Mouse (Mus musculus): ENCODE measurements around the gene Atp5d. TPM values are rescaled to one million over a fixed set of nuclear protein-coding genes. Genes with fewer than 3 reads are reported as not detected.

Gene Atp5d
- polyA plus RNA-seq, 1 experiment from 2014 or later: 454 TPM

DNA sequence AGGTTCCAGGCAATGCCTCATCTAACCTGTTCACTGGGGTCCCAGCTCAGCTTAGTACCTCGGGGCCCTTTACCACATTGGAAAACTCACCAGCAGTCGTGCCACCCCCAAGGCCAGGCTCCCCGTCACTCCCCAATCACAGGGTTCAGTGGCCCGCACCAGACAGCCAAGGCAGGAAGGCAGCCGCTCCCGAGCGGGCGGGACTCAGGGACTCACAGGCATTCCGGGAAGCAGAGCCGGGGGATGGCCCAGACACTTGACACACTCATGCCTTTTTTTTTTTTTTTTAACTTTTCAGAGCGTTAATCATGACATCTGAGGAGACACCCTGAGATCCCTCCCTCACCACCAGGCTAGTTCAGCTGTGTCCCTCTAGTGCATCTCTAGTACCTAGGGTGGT lies 37.5 kb upstream of the Atp5d start:
- peak overlapping the region; percentile 86; the same call in 1 of the 2 replicates for H3K4me2 ChIP-seq (ENCODE audit: low read length)
- no peaks in the 10 kb centered on the region for H3K9me3 ChIP-seq (replicated peaks; ENCODE audit: control insufficient read depth, low read length, poor library complexity, severe bottlenecking)
- no peak for ATAC-seq
- no peaks in the 10 kb centered on the region for H3K27me3 ChIP-seq (ENCODE audit: control insufficient read depth, insufficient read depth, low read depth, low read length)
- no peaks in the 10 kb centered on the region for H3K36me3 ChIP-seq (ENCODE audit: control insufficient read depth, insufficient read depth, low read length)
- H3K4me3 ChIP-seq (ENCODE audit: low read depth, low read length): no peak overlapping the region
- peaks cover 11% of the 10 kb centered on the region for H3K4me1 ChIP-seq (ENCODE audit: control insufficient read depth, insufficient read depth, low read length)
- no peak overlapping the region for H3K27ac ChIP-seq (ENCODE audit: low read length)
- H3K9ac ChIP-seq (ENCODE audit: low read depth, low read length): no peak overlapping the region
- WGBS: 70% methylated on average over 11 of the region's 11 CpGs

DNA sequence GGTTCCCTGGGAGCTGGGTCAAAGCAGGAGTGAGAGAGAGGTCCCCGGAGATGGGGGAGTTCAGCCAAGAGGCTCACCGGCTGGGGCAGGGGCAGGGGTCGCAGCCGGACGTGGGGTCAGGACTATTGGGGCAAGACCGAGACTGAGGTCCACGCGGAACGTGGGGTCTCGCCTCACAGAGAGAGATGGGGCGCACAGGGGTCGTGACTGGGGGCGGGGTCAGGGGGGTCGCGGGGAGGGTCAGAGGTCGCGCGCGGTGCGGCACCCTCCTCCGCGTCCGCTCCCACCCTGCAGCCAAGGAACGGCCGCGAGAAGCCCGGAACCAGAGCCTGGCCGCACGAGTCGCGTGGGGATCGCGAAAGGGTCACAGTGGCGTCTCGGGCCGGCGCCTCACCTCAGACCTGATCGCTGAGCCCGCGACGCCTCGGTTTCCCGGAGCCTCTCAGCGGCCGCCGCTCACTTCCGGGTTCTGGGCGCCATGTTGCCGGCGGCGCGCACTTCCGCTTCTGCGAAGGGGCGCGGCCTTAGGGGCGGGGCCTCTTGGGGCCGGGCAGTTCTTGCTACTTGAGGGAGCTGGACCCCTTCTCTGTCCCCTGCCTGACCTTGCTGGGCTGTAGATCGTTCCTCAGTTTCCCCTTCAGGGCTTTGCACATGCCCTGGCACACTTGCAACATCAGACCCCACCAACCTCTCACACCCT lies 36.1 kb upstream of the Atp5d start:
- peak overlapping the region; percentile 82 for H3K9ac ChIP-seq (ENCODE audit: low read depth, low read length)
- H3K4me1 ChIP-seq (ENCODE audit: control insufficient read depth, insufficient read depth, low read length): peaks cover 11% of the 10 kb centered on the region
- peak; percentile 79 for ATAC-seq
- no peaks in the 10 kb centered on the region for H3K27me3 ChIP-seq (ENCODE audit: control insufficient read depth, insufficient read depth, low read depth, low read length)
- no peaks in the 10 kb centered on the region for H3K9me3 ChIP-seq (replicated peaks; ENCODE audit: control insufficient read depth, low read length, poor library complexity, severe bottlenecking)
- H3K4me2 ChIP-seq (ENCODE audit: low read length): peak overlapping the region; percentile 86
- H3K27ac ChIP-seq (ENCODE audit: low read length): peak overlapping the region; percentile 47
- under 1% methylated on average over 54 of the region's 59 CpGs for WGBS
- no peaks in the 10 kb centered on the region for H3K36me3 ChIP-seq (ENCODE audit: control insufficient read depth, insufficient read depth, low read length)
- H3K4me3 ChIP-seq (ENCODE audit: low read depth, low read length): peak overlapping the region; percentile 76

DNA sequence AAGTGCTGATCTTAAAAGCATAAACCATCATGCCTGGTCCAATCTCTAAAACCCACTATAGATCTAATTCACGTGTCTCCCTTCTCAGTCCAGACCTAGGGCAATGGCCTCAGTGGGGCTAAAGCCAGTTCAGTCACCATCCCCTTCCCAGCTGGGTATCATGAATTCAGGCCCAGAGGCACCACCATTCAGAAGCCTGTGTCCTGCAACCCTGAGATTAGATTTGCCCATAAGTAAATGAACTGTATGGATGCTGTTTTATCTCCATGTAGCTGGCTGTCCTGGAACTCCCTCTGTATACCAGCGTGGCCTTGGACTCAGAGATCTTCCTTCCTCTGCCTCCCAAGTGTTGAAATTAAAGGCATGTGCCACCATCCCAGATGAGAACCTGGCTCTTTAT lies 35.4 kb upstream of the Atp5d start:
- H3K4me1 ChIP-seq (ENCODE audit: control insufficient read depth, insufficient read depth, low read length): peaks cover 11% of the 10 kb centered on the region
- H3K27me3 ChIP-seq (ENCODE audit: control insufficient read depth, insufficient read depth, low read depth, low read length): no peaks in the 10 kb centered on the region
- ATAC-seq: 0 out of 2 replicates have a peak, but pooled peaks have one; percentile 12
- peak overlapping the region; percentile 47 for H3K27ac ChIP-seq (ENCODE audit: low read length)
- no peak overlapping the region for H3K9ac ChIP-seq (ENCODE audit: low read depth, low read length)
- no peaks in the 10 kb centered on the region for H3K9me3 ChIP-seq (replicated peaks; ENCODE audit: control insufficient read depth, low read length, poor library complexity, severe bottlenecking)
- H3K4me3 ChIP-seq (ENCODE audit: low read depth, low read length): no peak overlapping the region
- H3K4me2 ChIP-seq (ENCODE audit: low read length): peak overlapping the region; percentile 86
- no peaks in the 10 kb centered on the region for H3K36me3 ChIP-seq (ENCODE audit: control insufficient read depth, insufficient read depth, low read length)
- 81% methylated on average over 2 of the region's 2 CpGs for WGBS

DNA sequence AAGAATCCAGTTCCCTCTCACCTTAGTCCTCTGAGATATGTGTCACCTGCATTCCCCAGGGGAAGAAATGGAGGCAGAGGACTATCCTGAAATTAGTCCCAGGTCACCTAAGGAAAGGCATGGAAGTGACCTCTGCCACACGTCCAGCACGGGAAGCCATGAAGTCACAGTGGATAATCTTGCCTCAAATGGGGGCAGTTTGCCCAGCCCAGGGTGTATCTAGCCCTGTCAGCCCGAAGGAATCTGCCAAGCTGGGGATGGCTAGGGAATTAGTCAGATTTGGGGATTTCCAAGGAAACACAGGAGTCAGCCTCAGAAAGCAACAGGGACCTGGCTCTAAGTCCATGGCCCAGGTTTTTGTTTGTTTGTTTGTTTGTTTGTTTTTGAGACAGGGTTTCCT lies 34.3 kb upstream of the Atp5d start:
- no peaks in the 10 kb centered on the region for H3K27me3 ChIP-seq (ENCODE audit: control insufficient read depth, insufficient read depth, low read depth, low read length)
- ATAC-seq: no peak
- no peaks in the 10 kb centered on the region for H3K36me3 ChIP-seq (ENCODE audit: control insufficient read depth, insufficient read depth, low read length)
- no peak overlapping the region for H3K27ac ChIP-seq (ENCODE audit: low read length)
- H3K4me1 ChIP-seq (ENCODE audit: control insufficient read depth, insufficient read depth, low read length): peaks cover 11% of the 10 kb centered on the region
- H3K9me3 ChIP-seq (replicated peaks; ENCODE audit: control insufficient read depth, low read length, poor library complexity, severe bottlenecking): no peaks in the 10 kb centered on the region
- H3K4me3 ChIP-seq (ENCODE audit: low read depth, low read length): no peak overlapping the region
- H3K4me2 ChIP-seq (ENCODE audit: low read length): no peak overlapping the region
- H3K9ac ChIP-seq (ENCODE audit: low read depth, low read length): no peak overlapping the region
- WGBS: 86% methylated on average over 3 of the region's 3 CpGs

DNA sequence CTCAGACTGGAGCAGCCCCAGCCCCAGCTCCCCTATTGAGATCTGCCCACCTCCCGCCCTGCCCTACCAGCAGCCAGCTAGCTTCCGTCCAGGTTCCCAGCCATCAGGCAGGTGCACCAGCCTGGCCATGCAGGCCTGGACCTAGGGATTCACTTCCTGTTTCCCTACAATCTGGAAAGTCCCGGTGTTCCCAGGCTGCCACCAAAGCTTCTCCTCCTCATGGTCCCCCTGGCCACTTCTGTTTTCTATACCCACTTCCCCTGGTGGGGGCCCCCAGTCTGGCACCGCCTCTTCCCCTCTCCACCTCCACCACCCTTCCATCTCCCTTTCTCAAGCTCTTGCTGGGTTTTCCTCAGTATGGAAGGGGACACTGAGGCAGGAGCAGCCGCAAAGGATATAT lies 33.0 kb upstream of the Atp5d start, which contains the start of gene Sbno2:
Gene Sbno2, minus strand, starts transcription at position 112 of the 400 bp plus-strand sequence.
- no peak within 1 kb of the TSS for H3K4me2 ChIP-seq (ENCODE audit: low read length)
- WGBS: 76% methylated on average over 5 of the region's 5 CpGs
- H3K4me1 ChIP-seq (ENCODE audit: control insufficient read depth, insufficient read depth, low read length): peaks cover 11% of the 10 kb centered on the region
- H3K36me3 ChIP-seq (ENCODE audit: control insufficient read depth, insufficient read depth, low read length): no peaks in the 10 kb centered on the region
- no peak for ATAC-seq
- H3K9ac ChIP-seq (ENCODE audit: low read depth, low read length): no peak within 1 kb of the TSS
- no peaks in the 10 kb centered on the region for H3K9me3 ChIP-seq (replicated peaks; ENCODE audit: control insufficient read depth, low read length, poor library complexity, severe bottlenecking)
- no peaks in the 10 kb centered on the region for H3K27me3 ChIP-seq (ENCODE audit: control insufficient read depth, insufficient read depth, low read depth, low read length)
- H3K4me3 ChIP-seq (ENCODE audit: low read depth, low read length): no peak within 1 kb of the TSS
- H3K27ac ChIP-seq (ENCODE audit: low read length): no peak within 1 kb of the TSS

DNA sequence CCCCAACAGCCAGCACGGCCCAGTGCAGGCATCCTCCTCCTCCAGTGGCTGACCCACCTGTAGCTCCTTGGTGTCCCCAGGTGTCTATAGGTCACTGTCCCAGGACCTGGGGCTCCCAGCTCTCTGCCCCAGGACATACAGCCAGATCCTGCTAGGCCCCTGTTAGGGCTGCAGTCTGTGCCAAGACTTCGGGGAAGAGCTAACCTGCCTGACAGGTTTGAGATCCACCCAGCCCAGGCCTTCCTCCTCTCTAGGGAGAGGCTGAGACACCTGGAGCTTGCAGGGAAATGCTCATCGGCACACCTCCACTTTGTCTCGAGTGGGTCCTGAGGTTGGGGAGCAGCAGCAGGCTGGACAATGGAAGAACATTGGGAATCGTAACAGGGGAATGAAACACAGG lies 32.5 kb upstream of the Atp5d start:
- 75% methylated on average over 5 of the region's 5 CpGs for WGBS

DNA sequence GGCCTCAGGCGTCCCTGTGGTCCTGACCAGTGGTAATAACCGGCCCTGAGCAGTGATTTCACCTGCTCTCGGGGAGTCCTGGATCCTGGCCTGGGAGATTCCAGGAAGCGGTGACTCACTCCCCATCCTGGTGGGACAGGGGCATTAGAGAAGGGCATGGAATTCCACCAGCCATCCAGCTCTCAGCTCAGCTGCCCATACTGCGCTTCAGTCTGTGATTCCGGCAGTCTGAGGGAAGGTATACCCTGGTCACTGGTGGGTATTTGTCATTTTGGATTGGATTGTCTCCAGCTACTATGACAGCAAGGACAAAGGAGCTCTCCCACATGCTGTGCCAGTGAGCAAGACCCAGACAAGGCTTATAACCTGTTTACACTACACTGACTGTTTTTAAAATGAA lies 30.8 kb upstream of the Atp5d start:
- Histone ChIP-seq H3K27ac (ENCODE audit: low read length) (no peak overlapping the region), H3K27me3 (ENCODE audit: control insufficient read depth, insufficient read depth, low read depth, low read length) (no peaks in the 10 kb centered on the region), H3K36me3 (ENCODE audit: control insufficient read depth, insufficient read depth, low read length) (no peaks in the 10 kb centered on the region), H3K9ac (ENCODE audit: low read depth, low read length) (no peak overlapping the region), H3K4me3 (ENCODE audit: low read depth, low read length) (no peak overlapping the region), H3K9me3 (replicated peaks; ENCODE audit: control insufficient read depth, low read length, poor library complexity, severe bottlenecking) (no peaks in the 10 kb centered on the region), H3K4me2 (ENCODE audit: low read length) (no peak overlapping the region), H3K4me1 (ENCODE audit: control insufficient read depth, insufficient read depth, low read length) (no peaks in the 10 kb centered on the region)
- ATAC-seq: no peak
- 60% methylated on average over 6 of the region's 6 CpGs for WGBS

More for the DNA sequence above, 32.5 kb upstream of the Atp5d start:
- Histone ChIP-seq H3K27me3 (ENCODE audit: control insufficient read depth, insufficient read depth, low read depth, low read length) (no peaks in the 10 kb centered on the region), H3K4me2 (ENCODE audit: low read length) (no peak overlapping the region), H3K4me3 (ENCODE audit: low read depth, low read length) (no peak overlapping the region), H3K27ac (ENCODE audit: low read length) (no peak overlapping the region), H3K9me3 (replicated peaks; ENCODE audit: control insufficient read depth, low read length, poor library complexity, severe bottlenecking) (no peaks in the 10 kb centered on the region), H3K9ac (ENCODE audit: low read depth, low read length) (no peak overlapping the region), H3K36me3 (ENCODE audit: control insufficient read depth, insufficient read depth, low read length) (no peaks in the 10 kb centered on the region), H3K4me1 (ENCODE audit: control insufficient read depth, insufficient read depth, low read length) (peaks cover 10% of the 10 kb centered on the region)
- no peak for ATAC-seq

DNA sequence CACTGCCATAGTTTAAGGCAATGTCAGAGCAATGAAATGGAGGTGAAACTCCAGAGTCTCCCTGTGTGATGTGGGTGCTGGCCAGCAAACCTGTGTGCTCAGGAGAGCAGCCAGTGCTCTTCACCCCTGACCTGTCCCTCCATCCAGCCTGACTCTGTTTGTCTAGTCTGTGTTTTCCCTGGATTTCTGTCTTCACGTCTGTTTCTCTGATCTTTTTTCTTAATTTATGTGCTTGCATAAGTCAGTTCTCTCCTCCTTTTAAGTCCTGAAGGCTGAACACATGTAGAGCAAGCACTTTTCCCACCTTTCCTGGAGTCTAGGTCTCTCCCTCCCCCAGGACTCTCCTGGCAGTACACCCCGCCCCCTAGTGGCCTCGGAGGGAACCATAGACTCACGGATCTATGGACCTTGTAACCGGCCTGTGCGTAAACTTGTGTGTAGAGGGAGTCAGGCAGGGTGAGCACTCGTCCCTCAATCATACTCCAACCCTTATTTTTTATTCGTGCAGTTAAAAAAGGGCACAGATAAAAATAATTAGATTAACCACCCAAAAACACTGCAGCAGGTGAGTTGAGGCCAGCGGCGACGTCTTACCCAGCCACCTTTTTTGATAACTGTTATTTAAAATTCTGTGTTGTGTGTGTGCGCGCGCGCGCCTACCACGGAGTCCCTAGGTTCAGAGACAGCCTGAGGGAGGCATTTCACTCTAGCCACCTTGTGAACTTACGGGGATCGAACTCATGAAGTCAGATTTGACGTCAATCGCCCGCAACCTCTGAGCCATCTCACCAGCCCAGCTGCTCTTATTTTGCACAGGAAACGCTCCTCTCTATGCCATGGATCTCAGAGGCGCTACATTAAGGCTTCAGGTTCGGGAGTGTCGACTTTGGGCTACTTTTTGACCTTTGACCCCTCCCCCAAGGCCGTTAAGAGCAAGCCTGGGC lies 23.8 kb upstream of the Atp5d start:
- peak overlapping the region; percentile 49 for H3K9ac ChIP-seq (ENCODE audit: low read depth, low read length)
- no peaks in the 10 kb centered on the region for H3K27me3 ChIP-seq (ENCODE audit: control insufficient read depth, insufficient read depth, low read depth, low read length)
- ATAC-seq: peak; percentile 39

More for the DNA sequence above, 23.8 kb upstream of the Atp5d start:
- Histone ChIP-seq H3K4me3 (ENCODE audit: low read depth, low read length) (peak overlapping the region; percentile 93), H3K9me3 (replicated peaks; ENCODE audit: control insufficient read depth, low read length, poor library complexity, severe bottlenecking) (no peaks in the 10 kb centered on the region), H3K27ac (ENCODE audit: low read length) (peak overlapping the region; percentile 74), H3K4me2 (ENCODE audit: low read length) (peak overlapping the region; percentile 70), H3K4me1 (ENCODE audit: control insufficient read depth, insufficient read depth, low read length) (peaks cover 34% of the 10 kb centered on the region), H3K36me3 (ENCODE audit: control insufficient read depth, insufficient read depth, low read length) (no peaks in the 10 kb centered on the region)
- WGBS: 3% methylated on average over 27 of the region's 27 CpGs
